Mouse (Mus musculus): Measurements from ENCODE around the gene Slx4. TPM values are rescaled to one million over a fixed set of nuclear protein-coding genes. Genes with fewer than 3 reads are reported as not detected.
"Not testable (repeated sequence)": the region's sequence is repeated elsewhere in the genome, so short reads cannot be mapped to it uniquely, and the experiment has no call there.

Slx4 gene
- total RNA-seq, 1 experiment from 2014 or later: 33.1 TPM

DNA sequence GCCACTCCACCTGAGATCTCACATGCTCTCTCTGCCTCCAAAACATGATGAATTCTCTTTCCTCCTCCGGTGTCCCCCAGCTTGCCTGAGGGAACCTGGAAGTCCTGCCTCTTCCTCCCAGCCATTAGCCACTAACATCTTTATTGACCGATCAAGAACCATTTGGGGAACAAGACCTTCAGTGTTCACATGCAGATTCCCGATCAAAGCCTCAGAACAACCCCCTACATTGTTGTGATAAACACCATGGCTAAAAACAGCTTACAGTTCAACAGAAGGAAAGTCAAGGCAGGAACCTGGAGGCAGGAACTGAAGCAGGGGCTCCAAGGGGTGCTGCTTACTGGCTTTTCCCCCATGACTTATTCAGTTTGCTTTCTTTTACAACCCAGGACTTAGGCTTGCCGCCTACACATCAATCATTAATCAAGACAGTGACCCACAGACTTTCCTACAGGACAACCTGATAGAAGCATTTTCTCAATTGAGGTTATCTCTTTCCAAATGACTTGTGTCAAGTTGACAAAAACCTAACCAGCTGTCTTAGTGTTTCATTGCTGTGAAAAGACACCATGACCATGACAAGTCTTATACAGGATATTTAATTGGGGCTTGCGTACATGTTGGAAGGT is 10.6 kb upstream of the Slx4 start:
- ATAC-seq (replicated peaks; ENCODE audit: low read depth, poor library complexity, severe bottlenecking): no peak

DNA sequence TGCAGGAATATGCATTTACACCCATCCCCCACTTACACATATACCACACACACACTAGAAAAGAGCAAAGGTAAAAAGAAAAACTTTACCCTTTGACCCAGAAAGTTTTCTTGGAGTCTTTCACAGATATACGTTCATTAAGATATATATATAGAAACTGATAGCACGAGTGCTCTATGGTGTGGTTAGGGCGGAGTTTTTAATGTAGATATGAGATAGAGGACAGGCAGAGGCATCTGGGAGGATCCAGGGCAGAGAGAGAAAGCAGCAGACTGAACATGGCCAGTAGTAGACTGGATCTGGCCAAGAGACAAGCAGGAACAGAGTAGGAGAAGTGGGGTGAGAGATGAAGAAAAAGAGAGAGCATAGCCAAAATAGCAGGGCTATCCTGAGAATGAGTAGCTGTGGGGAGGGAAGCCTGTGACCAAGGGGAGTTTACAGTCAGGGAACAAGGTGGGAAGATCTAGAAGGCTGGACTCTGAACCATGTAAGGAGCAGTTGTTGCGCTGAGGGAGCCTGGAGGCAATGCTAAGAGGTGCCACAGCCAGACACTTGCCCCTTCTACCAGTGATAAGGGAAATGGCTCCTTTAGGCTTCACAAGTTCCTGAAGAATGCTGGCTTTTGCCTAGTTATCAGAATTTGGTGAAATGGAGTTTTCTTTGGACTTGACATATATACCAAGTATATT is 9.5 kb upstream of the Slx4 start:
- no peak for ATAC-seq (replicated peaks; ENCODE audit: low read depth, poor library complexity, severe bottlenecking)

DNA sequence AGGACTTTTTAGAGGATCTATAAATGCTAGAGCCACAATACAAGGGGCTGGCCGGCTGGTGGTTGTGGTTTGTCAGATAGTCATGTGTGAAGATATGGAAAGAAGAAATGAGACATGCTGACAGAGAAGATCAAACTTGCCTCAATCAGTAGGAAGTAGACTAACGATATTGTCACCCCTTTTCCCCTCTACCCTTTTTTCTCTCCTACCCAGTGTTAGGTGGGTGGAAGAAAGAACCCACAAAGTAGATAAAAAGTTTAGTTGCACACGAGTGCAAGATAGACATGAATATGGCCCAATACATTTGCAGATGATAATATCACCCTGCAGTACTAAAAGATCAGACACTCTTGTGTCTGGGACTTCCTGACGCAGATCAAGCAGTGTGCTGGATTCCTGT is 15.2 kb downstream of the Slx4 start:
- ATAC-seq (replicated peaks; ENCODE audit: low read depth, poor library complexity, severe bottlenecking): no peak

DNA sequence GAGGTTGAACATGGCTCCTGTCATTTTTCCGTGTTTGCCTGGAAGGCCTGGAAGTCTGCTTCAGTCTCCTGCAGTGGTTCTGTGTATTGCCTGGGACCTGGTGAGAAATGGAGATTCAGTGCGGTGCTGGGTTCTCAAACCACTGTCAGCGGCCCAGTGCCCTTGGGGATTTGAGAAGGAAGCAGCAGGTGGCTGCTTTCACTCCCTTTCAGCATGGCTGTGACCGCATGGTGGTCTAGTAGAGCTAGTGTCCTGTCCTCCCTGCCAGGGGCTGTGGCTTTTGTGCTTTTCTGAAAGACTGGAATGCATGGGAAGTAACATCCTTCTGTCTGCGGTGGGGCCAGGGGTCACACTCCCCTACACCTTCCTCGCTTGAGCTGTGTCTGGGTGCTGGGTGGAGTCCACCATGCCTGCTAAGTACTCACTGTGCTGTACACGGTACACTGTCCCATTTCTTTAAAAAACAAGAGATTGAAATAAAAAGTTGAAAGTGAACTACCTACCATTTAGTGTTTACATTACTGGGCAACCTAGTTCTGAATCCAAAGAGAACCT is 20.3 kb downstream of the Slx4 start:
- ATAC-seq (replicated peaks; ENCODE audit: low read depth, poor library complexity, severe bottlenecking): no peak

DNA sequence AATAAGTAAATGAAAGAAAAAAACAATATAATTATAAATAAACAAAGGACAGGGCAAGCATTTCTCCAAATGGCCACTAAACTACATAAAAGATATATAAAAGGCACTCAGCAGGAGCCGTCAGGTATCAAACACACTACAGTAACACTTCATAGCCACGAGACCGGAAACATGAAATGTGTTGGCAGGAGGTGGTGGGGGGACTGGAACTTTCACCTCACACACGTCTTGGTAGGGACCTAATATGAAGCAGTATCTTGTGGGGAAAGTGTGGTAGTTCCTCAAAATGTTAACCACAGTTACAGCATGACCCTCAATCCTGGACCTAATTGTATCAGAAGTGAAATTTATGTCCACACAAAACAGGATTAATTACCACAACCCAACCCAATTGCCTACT is 21.4 kb downstream of the Slx4 start:
- ATAC-seq (replicated peaks; ENCODE audit: low read depth, poor library complexity, severe bottlenecking): peak; percentile 82

DNA sequence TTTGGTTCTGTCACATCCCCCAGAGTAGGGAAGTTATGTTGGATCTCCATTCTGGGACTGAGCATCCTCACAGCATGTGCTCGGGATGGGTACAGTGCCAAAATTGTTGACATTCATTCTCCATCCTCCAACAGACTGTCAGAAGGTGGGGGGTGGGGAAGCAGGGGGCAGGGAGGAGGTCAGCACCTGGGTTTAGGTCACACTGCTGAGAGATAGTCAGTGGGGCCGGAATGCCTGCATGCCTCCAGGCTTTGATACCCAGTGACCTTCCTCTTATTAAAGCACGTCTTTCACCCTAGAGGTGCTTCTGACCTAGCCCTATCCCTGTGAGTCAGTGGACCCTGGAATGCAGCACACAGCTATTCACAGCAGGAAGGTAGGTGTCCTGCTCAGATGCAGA is 26.9 kb downstream of the Slx4 start:
- ATAC-seq (replicated peaks; ENCODE audit: low read depth, poor library complexity, severe bottlenecking): no peak

DNA sequence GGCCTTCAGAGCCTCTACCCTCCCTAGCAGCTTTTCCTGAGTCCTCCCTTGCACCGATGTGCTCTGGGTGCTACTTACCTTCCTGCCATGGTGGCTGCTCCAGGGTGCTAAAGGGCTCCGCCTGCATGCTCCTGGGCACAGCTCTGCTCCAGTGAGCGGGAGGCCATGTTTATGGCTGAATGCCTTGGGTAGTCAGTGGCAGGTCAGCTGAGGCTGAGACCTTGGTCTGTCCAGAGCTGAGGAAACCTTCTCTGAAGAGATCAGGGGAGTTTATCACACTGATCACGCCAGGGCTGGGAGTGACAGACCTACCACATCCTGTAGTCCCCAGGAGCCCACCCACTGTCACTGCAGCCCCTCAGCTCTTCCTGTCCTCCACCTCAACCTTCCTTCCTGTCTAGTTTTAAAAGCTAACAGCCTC is 27.3 kb downstream of the Slx4 start, which contains the start of gene Nlrc3:
Gene Nlrc3 (minus strand): TSS at position 382 of the 421 bp plus-strand sequence.
- peak; percentile 87 for ATAC-seq (replicated peaks; ENCODE audit: low read depth, poor library complexity, severe bottlenecking)

DNA sequence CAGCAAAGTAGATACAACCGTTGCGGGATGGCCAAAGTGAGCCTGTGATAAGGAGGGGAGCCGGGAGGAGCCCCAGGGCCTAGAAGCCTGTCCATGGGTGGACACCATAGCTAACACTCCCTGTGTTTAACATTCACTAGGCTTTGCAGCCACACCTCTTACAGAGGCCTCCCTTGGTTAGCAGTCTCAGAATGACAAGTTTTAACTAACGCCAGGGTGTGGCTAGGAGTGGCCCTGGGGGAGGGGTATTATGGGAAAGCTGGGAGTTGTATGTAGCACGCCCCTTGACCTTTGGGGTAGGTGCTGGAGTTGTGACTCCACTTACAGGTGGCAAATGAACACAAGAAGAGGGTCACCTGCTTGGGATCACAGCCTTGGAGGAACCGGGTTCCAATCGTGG is 27.9 kb downstream of the Slx4 start:
- ATAC-seq (replicated peaks; ENCODE audit: low read depth, poor library complexity, severe bottlenecking): no peak

DNA sequence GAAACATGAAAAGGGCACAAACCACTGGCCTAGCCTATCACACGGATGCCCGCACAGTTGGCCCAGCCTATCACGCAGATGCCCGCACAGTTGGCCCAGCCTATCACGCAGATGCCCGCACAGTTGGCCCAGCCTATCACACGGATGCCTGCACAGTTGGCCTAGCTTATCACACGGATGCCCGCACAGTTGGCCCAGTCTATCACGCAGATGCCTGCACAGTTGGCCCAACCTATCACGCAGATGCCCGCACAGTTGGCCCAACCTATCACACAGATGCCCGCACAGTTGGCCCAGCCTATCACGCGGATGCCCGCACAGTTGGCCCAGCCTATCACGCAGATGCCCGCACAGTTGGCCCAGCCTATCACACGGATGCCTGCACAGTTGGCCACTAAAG is 29.1 kb downstream of the Slx4 start:
- ATAC-seq (replicated peaks; ENCODE audit: low read depth, poor library complexity, severe bottlenecking): not testable (repeated sequence)

DNA sequence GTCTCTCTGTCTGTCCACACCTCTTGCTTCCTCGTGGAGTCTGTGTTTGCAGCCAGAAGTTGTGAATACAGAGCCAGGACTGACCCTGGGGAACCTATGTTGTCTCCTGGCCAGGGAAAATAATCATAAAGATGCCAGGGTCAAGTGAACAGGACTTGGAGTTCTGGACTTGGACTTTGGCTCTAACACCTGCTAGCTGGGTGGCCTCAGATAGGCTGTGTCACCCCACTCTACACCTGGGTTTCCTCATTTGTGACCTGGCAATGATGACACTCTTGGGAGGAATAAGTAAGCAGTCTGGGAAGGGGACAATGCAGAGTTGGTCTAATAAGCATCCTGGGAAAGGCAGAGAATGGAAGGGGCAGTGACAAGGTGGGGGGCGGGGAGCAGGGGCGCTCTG is 38.0 kb downstream of the Slx4 start:
- no peak for ATAC-seq (replicated peaks; ENCODE audit: low read depth, poor library complexity, severe bottlenecking)

DNA sequence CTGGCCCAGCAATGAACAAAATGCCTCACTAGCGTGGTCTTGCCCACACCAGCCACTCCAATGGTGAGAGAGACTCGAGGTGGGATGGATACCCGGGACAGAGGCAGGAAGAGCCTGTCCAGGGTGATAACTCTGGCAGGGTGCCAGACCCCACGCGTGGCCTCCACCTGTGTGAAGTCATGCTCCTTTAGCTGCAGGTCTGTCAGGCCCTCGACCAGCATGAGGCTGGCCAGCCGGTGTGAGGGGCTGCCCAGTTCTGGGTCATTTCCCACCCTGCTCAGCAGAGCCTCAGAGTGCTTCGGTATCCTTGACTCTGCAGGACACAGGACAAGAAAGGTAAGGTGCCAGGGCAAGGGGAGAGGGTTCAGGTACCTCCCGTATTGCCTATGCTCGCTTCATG is 38.6 kb downstream of the Slx4 start:
- no peak for ATAC-seq (replicated peaks; ENCODE audit: low read depth, poor library complexity, severe bottlenecking)

DNA sequence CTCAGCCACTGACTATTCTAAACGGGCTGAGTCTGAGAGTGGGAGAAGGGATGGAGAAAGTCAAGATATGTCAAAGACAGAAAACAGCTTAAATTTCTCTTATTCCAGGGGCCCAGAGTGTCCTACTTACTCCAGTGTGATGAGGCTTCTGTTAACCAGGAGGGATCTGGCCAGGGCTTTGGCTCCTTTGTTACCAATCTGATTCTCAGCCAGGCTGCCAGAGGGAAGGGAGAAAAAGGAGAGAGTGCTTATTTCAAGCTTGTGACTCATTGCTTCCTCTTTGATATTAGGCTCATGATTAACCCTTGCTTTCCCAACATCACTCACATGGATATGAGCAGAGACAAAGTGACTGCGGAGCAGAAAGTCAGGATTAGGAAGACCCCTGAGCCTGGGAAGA is 44.3 kb downstream of the Slx4 start:
- no peak for ATAC-seq (replicated peaks; ENCODE audit: low read depth, poor library complexity, severe bottlenecking)

DNA sequence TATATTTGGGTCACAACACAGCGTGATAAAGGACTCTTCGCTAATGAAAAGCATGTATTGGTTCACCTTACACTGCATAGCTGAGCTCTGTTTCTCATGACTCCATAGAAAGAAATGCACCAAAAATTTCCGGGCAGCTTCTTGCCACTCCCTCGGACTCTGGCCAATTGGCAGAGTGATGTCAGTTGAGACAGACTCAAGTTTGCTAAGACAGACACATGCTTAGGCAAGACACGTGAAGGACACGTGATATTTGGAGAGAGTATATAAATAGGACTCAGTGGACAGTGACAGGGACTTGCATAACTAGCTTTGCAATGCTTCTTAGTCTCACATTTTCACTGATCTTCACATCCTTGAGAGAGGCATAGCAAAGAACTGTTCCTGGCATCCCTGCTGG is 47.2 kb downstream of the Slx4 start:
- ATAC-seq (replicated peaks; ENCODE audit: low read depth, poor library complexity, severe bottlenecking): no peak

DNA sequence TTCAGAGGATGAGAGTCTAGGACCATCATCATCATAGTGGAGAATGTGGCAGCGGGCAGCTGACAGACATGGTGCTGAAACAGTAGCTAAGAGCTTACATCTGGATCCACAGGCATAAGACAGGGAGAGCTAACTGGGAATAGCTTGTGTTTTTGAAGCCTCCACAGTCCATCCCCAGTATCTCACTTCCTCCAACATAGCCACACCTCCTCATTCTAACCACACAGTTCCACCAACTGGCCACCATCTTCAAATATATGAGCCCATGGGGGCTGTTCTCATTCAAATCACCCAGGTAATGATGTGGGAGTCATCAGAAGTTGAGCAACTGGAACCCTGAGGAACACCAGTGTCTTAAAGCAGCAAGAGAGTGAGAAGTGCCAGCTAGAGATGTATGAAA is 52.4 kb downstream of the Slx4 start:
- peak; percentile 54 for ATAC-seq (replicated peaks; ENCODE audit: low read depth, poor library complexity, severe bottlenecking)

DNA sequence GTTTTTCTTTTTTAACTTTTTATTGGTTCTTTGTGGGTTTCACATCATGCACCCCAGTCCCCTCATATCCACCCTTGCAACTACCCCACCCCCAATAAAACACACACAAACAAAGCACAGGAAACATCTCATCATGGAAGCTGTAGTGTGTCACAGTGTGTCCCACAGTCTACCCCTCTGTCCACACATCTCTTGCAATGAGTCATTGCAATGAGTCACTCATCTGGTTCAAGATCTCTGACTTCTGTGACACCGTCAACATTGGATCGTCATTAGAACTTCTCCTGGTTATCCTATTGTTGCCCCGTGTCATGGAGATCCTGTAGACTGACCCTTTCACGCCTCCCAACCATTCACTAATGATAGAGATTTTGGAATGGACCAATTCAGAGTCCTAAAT is 68.9 kb downstream of the Slx4 start:
- no peak for ATAC-seq (replicated peaks; ENCODE audit: low read depth, poor library complexity, severe bottlenecking)

DNA sequence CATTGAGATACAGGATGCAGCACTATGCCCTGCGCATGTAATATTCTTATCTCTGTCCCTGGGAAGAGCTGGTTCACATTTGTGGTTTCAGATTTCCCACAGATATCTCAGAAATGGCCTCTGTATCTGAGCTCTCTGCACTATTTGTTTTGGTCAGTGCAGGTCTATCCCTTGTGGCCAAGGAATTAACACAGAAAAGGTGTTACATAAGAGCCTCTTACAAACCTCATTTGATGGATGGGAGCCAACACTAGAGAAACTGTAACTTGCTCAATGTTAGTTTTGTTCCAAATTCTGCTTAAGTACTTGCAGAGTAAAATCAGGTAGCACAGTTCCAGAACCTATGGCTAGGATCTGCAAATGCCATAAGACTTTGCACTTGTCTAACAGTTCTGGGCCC is 69.5 kb downstream of the Slx4 start:
- no peak for ATAC-seq (replicated peaks; ENCODE audit: low read depth, poor library complexity, severe bottlenecking)

DNA sequence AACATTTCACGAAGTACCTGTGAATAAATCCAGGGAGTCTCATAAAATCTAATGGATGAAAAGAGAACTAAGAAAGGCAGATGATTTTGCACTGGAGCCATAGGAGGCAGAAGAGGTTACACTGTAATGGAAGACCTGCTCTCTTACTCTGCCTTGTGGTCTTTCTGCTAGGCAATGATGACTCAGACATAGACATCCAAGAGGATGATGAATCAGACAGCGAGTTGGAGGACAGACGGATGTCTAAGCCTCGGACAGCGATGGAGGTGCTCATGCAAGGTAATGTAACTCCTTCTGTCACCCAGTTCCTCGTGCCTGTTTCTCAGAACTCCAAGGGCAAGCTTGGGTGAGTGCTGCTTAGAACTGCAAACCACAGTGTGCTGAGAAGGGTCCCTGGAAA is 70.0 kb downstream of the Slx4 start:
- ATAC-seq (replicated peaks; ENCODE audit: low read depth, poor library complexity, severe bottlenecking): no peak

DNA sequence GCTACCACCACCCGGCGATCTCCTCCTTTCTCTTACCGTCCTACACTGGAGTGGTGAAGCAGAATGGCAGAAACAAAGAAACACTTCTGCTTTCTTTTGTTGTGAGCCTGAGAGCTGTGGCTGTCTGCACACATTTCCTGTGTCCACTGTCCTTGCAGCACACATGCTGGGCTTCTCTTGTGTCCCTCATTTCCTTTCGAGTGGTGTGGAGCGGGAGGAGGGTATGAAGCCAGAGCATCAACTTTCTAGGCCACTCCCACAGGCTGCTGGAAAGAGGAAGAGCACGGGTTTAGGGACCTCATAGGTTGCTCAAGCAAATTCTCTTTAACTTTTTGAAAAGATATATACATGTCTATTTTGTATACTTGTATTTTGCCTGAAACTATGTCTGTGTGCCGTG is 74.4 kb downstream of the Slx4 start:
- peak; percentile 94 for ATAC-seq (replicated peaks; ENCODE audit: low read depth, poor library complexity, severe bottlenecking)
